Mouse (Mus musculus): ENCODE measurements at regions not wholly inside any gene's neighbourhood (a gene's known extent, or its start where the extent isn't known, plus 50 kb on each side); places are given as distances from the start of the nearest gene placed in this dataset.
"Not testable (repeated sequence)": the region's sequence is repeated elsewhere in the genome, so short reads cannot be mapped to it uniquely, and the experiment has no call there.

DNA sequence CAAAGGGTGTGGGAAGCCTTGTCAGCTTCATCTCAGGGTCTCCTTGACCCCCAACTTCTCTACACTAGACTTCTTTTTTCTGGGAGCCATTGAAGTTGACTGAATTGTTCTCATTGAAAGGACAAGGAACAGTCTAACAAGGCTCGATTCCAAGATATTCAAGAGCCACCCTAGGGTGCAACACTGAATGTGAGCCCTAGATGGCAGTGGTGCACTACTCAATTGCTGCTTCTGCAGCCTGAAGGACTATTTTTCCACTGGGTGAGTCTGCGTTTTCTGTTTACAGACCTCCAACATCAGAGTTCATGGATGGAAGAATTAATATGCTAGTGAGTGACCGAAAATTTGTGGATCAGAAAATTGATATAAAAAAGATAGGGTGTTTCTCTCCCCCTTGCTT is 161.5 kb downstream of the Hpcal1 start:
- not testable (repeated sequence) for DNase-seq (ENCODE audit: extremely low spot score, low spot score)

GRCm38 (mm10) chr12:17872491-17872890 is 181.8 kb downstream of the Hpcal1 start:
- DNase-seq (ENCODE audit: extremely low spot score, low spot score): not testable (repeated sequence)

- peak; percentile 91 for DNase-seq (ENCODE audit: extremely low spot score, low spot score)
These were observed 190.9 kb downstream of the Hpcal1 start for GRCm38 (mm10) chr12:17881371-17882116.

GRCm38 (mm10) chr12:17882117-17883116 is 191.8 kb downstream of the Hpcal1 start:
- peak; percentile 47 for DNase-seq (ENCODE audit: extremely low spot score, low spot score)

DNA sequence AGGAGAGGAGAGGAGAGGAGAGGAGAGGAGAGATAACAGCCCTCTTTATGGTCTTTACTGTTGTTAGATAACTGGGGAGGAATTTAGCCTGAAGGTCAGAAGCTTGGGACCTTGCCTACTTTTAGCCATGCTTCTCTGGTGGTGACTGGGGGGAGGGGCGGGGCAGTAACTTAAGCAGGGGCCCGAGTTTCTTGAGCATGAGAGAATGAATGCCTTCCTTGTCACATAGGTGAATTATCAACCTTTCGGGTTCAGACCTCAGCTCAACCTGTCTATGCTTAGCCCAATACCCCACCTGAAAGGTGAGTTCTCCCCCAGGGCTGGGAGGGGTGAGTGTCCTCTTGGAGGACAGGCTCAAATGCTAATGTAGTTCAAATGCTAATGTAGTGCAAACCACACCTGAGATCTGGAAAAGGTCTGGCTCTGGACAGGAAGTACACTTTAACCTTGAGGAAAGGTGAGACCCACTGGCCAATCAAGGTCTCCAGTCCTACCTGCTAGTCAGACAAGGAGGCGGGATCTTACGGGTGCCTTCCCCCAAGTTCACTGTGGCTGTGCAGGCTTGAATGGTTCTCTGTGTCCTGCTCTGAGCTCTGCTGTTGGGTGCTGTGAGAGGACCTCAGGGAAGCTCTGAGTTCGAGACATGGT is 201.1 kb downstream of the Hpcal1 start:
- not testable (repeated sequence) for DNase-seq (ENCODE audit: extremely low spot score, low spot score)

DNA sequence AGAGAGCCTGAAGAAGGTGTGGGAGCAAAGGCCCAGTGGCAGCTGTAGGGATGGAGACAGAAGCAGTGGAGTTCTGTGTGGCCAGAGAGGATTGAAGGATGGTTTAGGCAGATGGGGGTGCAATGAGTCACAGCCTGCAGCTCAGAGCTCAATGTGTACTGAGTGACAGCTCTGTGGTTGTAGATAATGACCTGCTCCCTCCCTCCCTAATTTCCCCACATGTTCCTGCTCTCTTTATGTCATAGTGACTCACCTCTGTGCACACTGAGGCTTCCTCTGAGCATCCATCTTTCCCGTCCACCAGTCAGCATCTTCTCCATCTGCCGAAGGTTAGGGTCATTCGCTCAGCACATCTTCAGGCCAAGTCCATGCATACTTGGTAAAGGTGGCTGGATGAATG is 222.4 kb downstream of the Hpcal1 start:
- DNase-seq (ENCODE audit: extremely low spot score, low spot score): not testable (repeated sequence)

Data from neural tube, embryonic 10.5 days (tissue).